Mouse (Mus musculus) limb, embryonic 13.5 days (tissue): ENCODE results near the gene Rabgap1. TPM values are rescaled to one million over a fixed set of nuclear protein-coding genes. Genes with fewer than 3 reads are reported as not detected.
"Not testable (repeated sequence)": the region's sequence is repeated elsewhere in the genome, so short reads cannot be mapped to it uniquely, and the experiment has no call there.

Experiments used
- ATAC-seq: fragments of 200-750 bp; cut with Nextera tagmentation; 2 replicates; pipeline ENCODE4 v1.8.0; 2017; ENCODE audit warnings: low read depth, moderate number of reproducible peaks, moderate TSS enrichment; ENCODE audit not compliant: low FRiP score
- H3K27ac ChIP-seq: fragments of 300-500 bp; sonication (generic); 2 replicates; pipeline ENCODE4 v1.5.1; 2015; ENCODE audit warnings: inconsistent platforms, mild to moderate bottlenecking, moderate library complexity
- H3K27me3 ChIP-seq: fragments of 300-500 bp; sonication (generic); 2 replicates; pipeline ENCODE4 v1.6.1; 2015; ENCODE audit warnings: mild to moderate bottlenecking, inconsistent platforms
- H3K36me3 ChIP-seq: fragments of 300-500 bp; sonication (generic); 2 replicates; pipeline ENCODE4 v1.6.1; 2015; ENCODE audit warnings: inconsistent platforms, mild to moderate bottlenecking, moderate library complexity
- H3K4me1 ChIP-seq: fragments of 300-500 bp; sonication (generic); 2 replicates; pipeline ENCODE4 v1.6.1; 2015; ENCODE audit warnings: inconsistent platforms
- H3K4me2 ChIP-seq: fragments of 300-500 bp; sonication (generic); replicated peaks from 2 replicates; pipeline ENCODE4 v1.6.1; 2015; ENCODE audit warnings: inconsistent platforms, mild to moderate bottlenecking, moderate library complexity
- H3K4me3 ChIP-seq: fragments of 300-500 bp; sonication (generic); 2 replicates; pipeline ENCODE4 v1.5.1; 2015; ENCODE audit warnings: moderate library complexity, mild to moderate bottlenecking, inconsistent platforms
- H3K9ac ChIP-seq: fragments of 300-500 bp; sonication (generic); 2 replicates; pipeline ENCODE4 v1.6.1; 2015; ENCODE audit warnings: mild to moderate bottlenecking, inconsistent platforms
- H3K9me3 ChIP-seq: fragments of 300-500 bp; sonication (generic); 2 replicates; pipeline ENCODE4 v1.6.1; 2016; ENCODE audit warnings: inconsistent platforms
- WGBS: fragments of 180-500 bp; shearing (Covaris S2); methylation state at CpG from one replicate; pipeline ENCODE4 v1.1.7; 2015; 5-methylcytosine and 5-hydroxymethylcytosine counted together
- polyA plus RNA-seq: library from polyadenylated mRNA; unstranded; fragments of >200 nt; fragmentation: Nextera tagmentation; extraction: Ambion mirVana; gene quantifications from 2 replicates; pipeline ENCODE4 v1.2.1, GENCODE M21; 2015

Rabgap1 gene
- polyA plus RNA-seq, 1 experiment from 2014 or later: 52.3 TPM

- Histone ChIP-seq H3K9ac (no peak overlapping the region), H3K27me3 (no peaks in the 10 kb centered on the region), H3K4me3 (no peak overlapping the region), H3K4me1 (no peaks in the 10 kb centered on the region), H3K9me3 (no peaks in the 10 kb centered on the region), H3K27ac (no peak overlapping the region), H3K4me2 (no peak overlapping the region), H3K36me3 (peaks cover 14% of the 10 kb centered on the region)
- ATAC-seq: no peak
- WGBS: 95% methylated on average over 4 of the region's 4 CpGs
Observed at GRCm38 (mm10) chr2:37466266-37466665, 23.2 kb downstream of the Rabgap1 start.

GRCm38 (mm10) chr2:37479559-37479958 lies 36.5 kb downstream of the Rabgap1 start:
- Histone ChIP-seq H3K9ac (no peak overlapping the region), H3K4me1 (no peaks in the 10 kb centered on the region), H3K27ac (no peak overlapping the region), H3K4me3 (no peak overlapping the region), H3K36me3 (peaks cover 73% of the 10 kb centered on the region), H3K4me2 (no peak overlapping the region), H3K9me3 (0 out of 2 replicates have a peak, but pooled peaks cover 7% of the 10 kb centered on the region), H3K27me3 (no peaks in the 10 kb centered on the region)
- ATAC-seq: no peak

DNA sequence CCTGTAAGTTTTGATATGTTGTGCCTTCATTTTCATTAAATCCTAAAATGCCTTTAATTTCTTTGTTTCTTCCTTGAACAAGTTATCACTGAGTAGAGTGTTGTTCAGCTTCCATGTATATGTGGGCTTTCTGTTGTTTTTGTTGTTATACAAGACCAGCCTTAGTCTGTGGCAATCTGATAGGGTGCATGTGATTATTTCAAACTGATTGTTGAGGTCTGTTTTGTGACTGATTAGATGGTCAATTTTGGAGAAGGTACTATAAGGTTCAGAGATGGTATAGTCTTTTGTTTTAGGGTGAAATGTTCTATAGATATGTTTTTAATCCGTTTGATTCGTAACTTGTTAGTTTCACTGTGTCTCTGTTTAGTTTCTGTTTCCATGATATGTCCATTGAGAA lies 37.0 kb downstream of the Rabgap1 start:
- H3K27ac ChIP-seq: no peak overlapping the region
- H3K36me3 ChIP-seq: peaks cover 75% of the 10 kb centered on the region
- H3K4me2 ChIP-seq: no peak overlapping the region
- H3K9ac ChIP-seq: no peak overlapping the region
- 0 out of 2 replicates have a peak, but pooled peaks cover 7% of the 10 kb centered on the region for H3K9me3 ChIP-seq
- 97% methylated on average over 2 of the region's 2 CpGs for WGBS
- H3K4me3 ChIP-seq: no peak overlapping the region
- no peaks in the 10 kb centered on the region for H3K4me1 ChIP-seq
- H3K27me3 ChIP-seq: no peaks in the 10 kb centered on the region
- ATAC-seq: no peak

DNA sequence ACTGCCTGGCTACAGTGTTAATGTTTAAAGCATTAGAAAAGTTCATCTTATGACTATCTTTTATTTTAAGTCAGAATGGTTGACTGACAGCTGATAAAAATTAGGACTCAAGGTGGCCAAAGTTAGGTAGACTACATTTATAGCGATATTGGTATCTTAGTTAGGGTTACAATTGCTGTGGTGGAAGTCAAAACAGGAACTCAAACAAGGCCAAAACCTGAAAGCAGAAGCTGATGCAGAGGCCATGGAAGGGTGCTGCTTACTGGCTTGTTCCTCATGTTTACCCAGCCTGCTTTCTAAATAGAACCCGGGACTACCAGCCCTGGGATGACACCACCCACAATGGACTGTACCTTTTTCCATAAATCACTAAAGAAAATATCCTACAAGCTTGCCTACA lies 41.1 kb downstream of the Rabgap1 start:
- H3K9me3 ChIP-seq: no peaks in the 10 kb centered on the region
- H3K27ac ChIP-seq: no peak overlapping the region
- peaks cover 59% of the 10 kb centered on the region for H3K36me3 ChIP-seq
- no peak overlapping the region for H3K4me2 ChIP-seq
- no peaks in the 10 kb centered on the region for H3K27me3 ChIP-seq
- H3K9ac ChIP-seq: no peak overlapping the region
- ATAC-seq: no peak
- H3K4me1 ChIP-seq: no peaks in the 10 kb centered on the region
- no peak overlapping the region for H3K4me3 ChIP-seq
- WGBS: 89% methylated on average over 2 of the region's 2 CpGs

DNA sequence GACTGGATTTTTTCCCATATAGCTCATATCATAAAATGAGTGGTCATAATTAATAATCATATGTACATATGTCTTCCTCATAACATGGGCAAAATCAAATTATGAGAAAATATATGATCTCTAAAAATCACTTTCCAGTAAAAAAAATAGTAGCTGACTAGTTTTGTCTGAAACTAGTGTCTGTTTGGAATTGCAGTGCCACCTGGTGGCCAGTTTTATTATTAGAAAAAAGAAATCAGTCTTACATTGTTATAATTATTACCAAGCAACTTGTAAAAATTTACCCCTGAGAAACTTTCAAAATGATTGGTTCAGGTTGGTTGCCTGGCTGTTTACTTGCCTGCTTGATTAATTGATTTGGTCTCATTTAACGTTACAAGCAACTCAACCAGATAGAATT lies 42.3 kb downstream of the Rabgap1 start:
- Histone ChIP-seq H3K27me3 (no peaks in the 10 kb centered on the region), H3K36me3 (peaks cover 64% of the 10 kb centered on the region), H3K9ac (no peak overlapping the region), H3K9me3 (no peaks in the 10 kb centered on the region), H3K4me3 (no peak overlapping the region), H3K27ac (no peak overlapping the region), H3K4me2 (no peak overlapping the region), H3K4me1 (no peaks in the 10 kb centered on the region)
- 81% methylated on average over 1 of the region's 1 CpGs for WGBS
- ATAC-seq: no peak

GRCm38 (mm10) chr2:37486408-37486807 lies 43.3 kb downstream of the Rabgap1 start:
- Histone ChIP-seq H3K4me1 (no peaks in the 10 kb centered on the region), H3K9me3 (no peaks in the 10 kb centered on the region), H3K27me3 (no peaks in the 10 kb centered on the region), H3K36me3 (peaks cover 64% of the 10 kb centered on the region), H3K9ac (no peak overlapping the region), H3K4me2 (no peak overlapping the region), H3K27ac (no peak overlapping the region), H3K4me3 (no peak overlapping the region)
- ATAC-seq: no peak

- H3K27me3 ChIP-seq: no peaks in the 10 kb centered on the region
- no peak overlapping the region for H3K4me3 ChIP-seq
- ATAC-seq: no peak
- no peak overlapping the region for H3K4me2 ChIP-seq
- H3K36me3 ChIP-seq: peaks cover 66% of the 10 kb centered on the region
- 90% methylated on average over 2 of the region's 2 CpGs for WGBS
- no peak overlapping the region for H3K9ac ChIP-seq
- no peaks in the 10 kb centered on the region for H3K9me3 ChIP-seq
- no peaks in the 10 kb centered on the region for H3K4me1 ChIP-seq
- H3K27ac ChIP-seq: no peak overlapping the region
Observed at GRCm38 (mm10) chr2:37488956-37489355, 45.9 kb downstream of the Rabgap1 start.

- WGBS: 94% methylated on average over 4 of the region's 4 CpGs
- ATAC-seq: no peak
- Histone ChIP-seq H3K36me3 (peaks cover 56% of the 10 kb centered on the region), H3K4me3 (no peak overlapping the region), H3K27ac (no peak overlapping the region), H3K9me3 (no peaks in the 10 kb centered on the region), H3K9ac (no peak overlapping the region), H3K27me3 (no peaks in the 10 kb centered on the region), H3K4me1 (no peaks in the 10 kb centered on the region), H3K4me2 (no peak overlapping the region)
Observed at GRCm38 (mm10) chr2:37497321-37497720, 54.2 kb downstream of the Rabgap1 start.

DNA sequence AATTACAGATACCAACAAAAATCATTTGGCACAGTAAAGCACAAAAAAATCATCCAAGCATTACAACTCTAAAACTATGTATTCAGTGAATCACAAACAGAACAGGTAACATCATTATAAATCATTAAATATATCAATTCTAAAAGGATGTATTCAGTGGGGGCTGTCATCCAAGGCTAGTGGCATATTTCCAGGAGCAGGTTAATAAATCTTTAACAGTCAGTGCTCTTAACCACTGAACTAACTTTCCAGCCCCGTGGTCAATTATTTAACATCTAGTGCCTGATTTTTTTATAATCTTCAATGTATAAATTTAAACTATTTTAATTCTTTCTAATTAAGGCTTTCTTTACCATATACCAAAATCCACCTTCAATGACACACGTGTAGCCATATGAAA lies 62.8 kb downstream of the Rabgap1 start:
- not testable (repeated sequence) for H3K4me1 ChIP-seq, H3K4me3 ChIP-seq, H3K9me3 ChIP-seq, H3K27me3 ChIP-seq, H3K9ac ChIP-seq, ATAC-seq, H3K27ac ChIP-seq, H3K4me2 ChIP-seq
- peaks cover 43% of the 10 kb centered on the region for H3K36me3 ChIP-seq
- WGBS: 82% methylated on average over 2 of the region's 2 CpGs

- Histone ChIP-seq H3K27ac (no peak overlapping the region), H3K36me3 (peaks cover 44% of the 10 kb centered on the region), H3K27me3 (no peaks in the 10 kb centered on the region), H3K9ac (no peak overlapping the region), H3K4me2 (no peak overlapping the region), H3K4me1 (peaks cover 3% of the 10 kb centered on the region), H3K4me3 (no peak overlapping the region), H3K9me3 (no peaks in the 10 kb centered on the region)
- 90% methylated on average over 4 of the region's 4 CpGs for WGBS
- ATAC-seq: no peak
Observed at GRCm38 (mm10) chr2:37511134-37511901, 68.2 kb downstream of the Rabgap1 start.

- 0 out of 2 replicates have a peak, but pooled peaks have one; percentile 36 for ATAC-seq
- peak within 1 kb of the TSS; percentile 2; the same call in 1 of the 2 replicates for H3K4me3 ChIP-seq
- H3K9ac ChIP-seq: no peak within 1 kb of the TSS
- no peak within 1 kb of the TSS for H3K27ac ChIP-seq
- WGBS: 28% methylated on average over 11 of the region's 11 CpGs
- peaks cover 5% of the 10 kb centered on the region for H3K4me1 ChIP-seq
- no peaks in the 10 kb centered on the region for H3K9me3 ChIP-seq
- peak within 1 kb of the TSS; percentile 48 for H3K4me2 ChIP-seq
- no peaks in the 10 kb centered on the region for H3K27me3 ChIP-seq
- peaks cover 39% of the 10 kb centered on the region for H3K36me3 ChIP-seq
Observed at GRCm38 (mm10) chr2:37516030-37516710, 73.1 kb downstream of the Rabgap1 start, which contains the start of gene Gpr21. Gene Gpr21, plus strand, starts transcription at chr2:37516332.

- Histone ChIP-seq H3K27me3 (no peaks in the 10 kb centered on the region), H3K9ac (no peak overlapping the region), H3K27ac (no peak overlapping the region), H3K4me3 (peak overlapping the region; percentile 2; the same call in 1 of the 2 replicates), H3K4me1 (peaks cover 5% of the 10 kb centered on the region), H3K4me2 (peak overlapping the region; percentile 48; the same call in 1 of the 2 replicates), H3K36me3 (peaks cover 34% of the 10 kb centered on the region), H3K9me3 (no peaks in the 10 kb centered on the region)
- WGBS: 42% methylated on average over 4 of the region's 4 CpGs
- peak; percentile 36; the same call in 1 of the 2 replicates for ATAC-seq
Observed at GRCm38 (mm10) chr2:37516922-37517462, 73.9 kb downstream of the Rabgap1 start.
